Mouse (Mus musculus) lung, embryonic 14.5 days (tissue): Measurements from ENCODE around the gene Gm29797. TPM values are rescaled to one million over a fixed set of nuclear protein-coding genes. Genes with fewer than 3 reads are reported as not detected.

Experiments used
- ATAC-seq: fragments of 200-750 bp; cut with Nextera tagmentation; 2 replicates; pipeline ENCODE4 v1.8.0; 2017; ENCODE audit warnings: mild to moderate bottlenecking, moderate TSS enrichment, moderate library complexity; ENCODE audit not compliant: insufficient read depth
- DNase-seq: peaks from one replicate; pipeline ENCODE4 v3.0.0-alpha.2; 2015
- H3K27ac ChIP-seq: fragments of 300-500 bp; sonication (generic); 2 replicates; pipeline ENCODE4 v1.5.1; 2014; ENCODE audit warnings: low read depth, mild to moderate bottlenecking, moderate library complexity
- H3K27me3 ChIP-seq: fragments of 300-500 bp; sonication (generic); 2 replicates; pipeline ENCODE4 v1.6.1; 2014; ENCODE audit warnings: low read length, control low read depth; ENCODE audit not compliant: insufficient read depth
- H3K36me3 ChIP-seq: fragments of 300-500 bp; sonication (generic); 2 replicates; pipeline ENCODE4 v1.6.1; 2014; ENCODE audit warnings: control low read depth; ENCODE audit not compliant: insufficient read depth
- H3K4me1 ChIP-seq: fragments of 300-500 bp; sonication (generic); 2 replicates; pipeline ENCODE4 v1.6.1; 2014; ENCODE audit warnings: antibody characterized with exemption, control low read depth; ENCODE audit not compliant: insufficient read depth
- H3K4me2 ChIP-seq: fragments of 300-500 bp; sonication (generic); 2 replicates; pipeline ENCODE4 v1.6.1; 2014; ENCODE audit warnings: mild to moderate bottlenecking
- H3K4me3 ChIP-seq: fragments of 300-500 bp; sonication (generic); 2 replicates; pipeline ENCODE4 v1.5.1; 2014; ENCODE audit warnings: low read depth, low read length
- H3K9ac ChIP-seq: fragments of 300-500 bp; sonication (generic); 2 replicates; pipeline ENCODE4 v1.6.1; 2014
- H3K9me3 ChIP-seq: fragments of 300-500 bp; sonication (generic); 2 replicates; pipeline ENCODE4 v1.6.1; 2016; ENCODE audit warnings: low read depth, low read length, control low read depth
- CTCF ChIP-seq: IDR thresholded peaks from 2 replicates; pipeline ENCODE4 v1.5.1; 2016; ENCODE audit warnings: antibody characterized with exemption, low read depth
- WGBS: fragments of 180-500 bp; shearing (Covaris S2); extraction: QIAGEN DNeasy Blood & Tissue Kit; methylation state at CpG from one replicate; pipeline ENCODE4 v1.1.7; 2014; 5-methylcytosine and 5-hydroxymethylcytosine counted together
- polyA plus RNA-seq: library from polyadenylated mRNA; unstranded; fragments of >200 nt; fragmentation: Nextera tagmentation; extraction: Ambion mirVana; gene quantifications from 2 replicates; pipeline ENCODE4 v1.2.1, GENCODE M21; 2014

The Gm29797 gene
- polyA plus RNA-seq, 1 experiment from 2014 or later = not detected

DNA sequence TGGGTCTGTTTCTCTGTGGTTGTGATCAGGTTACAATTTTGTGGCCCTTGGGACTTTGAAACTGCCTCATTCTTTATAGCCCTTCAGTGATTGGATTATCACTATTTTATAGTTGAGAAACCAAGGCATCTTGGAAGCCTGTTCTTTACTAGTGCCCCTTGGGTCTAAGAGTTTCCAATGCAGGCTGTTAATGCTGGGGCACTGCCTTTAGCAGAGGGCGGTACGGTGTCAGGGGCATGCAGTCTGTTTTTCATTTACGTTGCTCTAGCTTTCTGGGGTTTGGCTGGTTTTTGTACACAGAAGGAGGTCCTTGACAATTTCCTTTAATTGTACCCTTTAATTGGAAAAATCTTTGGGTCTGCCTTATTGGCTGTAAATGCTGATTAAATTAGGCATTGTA, 11.2 kb upstream of the Gm29797 start:
- ATAC-seq (no peak), DNase-seq (no peak)
- Histone ChIP-seq H3K9ac (no peak overlapping the region), H3K27ac (no peak overlapping the region), H3K4me3 (no peak overlapping the region), H3K4me1 (no peaks in the 10 kb centered on the region), H3K36me3 (peaks cover 94% of the 10 kb centered on the region), H3K9me3 (no peaks in the 10 kb centered on the region), H3K4me2 (no peak overlapping the region), H3K27me3 (no peaks in the 10 kb centered on the region)
- TF ChIP-seq CTCF = no peak
- WGBS = 87% methylated on average over 3 of the region's 3 CpGs

DNA sequence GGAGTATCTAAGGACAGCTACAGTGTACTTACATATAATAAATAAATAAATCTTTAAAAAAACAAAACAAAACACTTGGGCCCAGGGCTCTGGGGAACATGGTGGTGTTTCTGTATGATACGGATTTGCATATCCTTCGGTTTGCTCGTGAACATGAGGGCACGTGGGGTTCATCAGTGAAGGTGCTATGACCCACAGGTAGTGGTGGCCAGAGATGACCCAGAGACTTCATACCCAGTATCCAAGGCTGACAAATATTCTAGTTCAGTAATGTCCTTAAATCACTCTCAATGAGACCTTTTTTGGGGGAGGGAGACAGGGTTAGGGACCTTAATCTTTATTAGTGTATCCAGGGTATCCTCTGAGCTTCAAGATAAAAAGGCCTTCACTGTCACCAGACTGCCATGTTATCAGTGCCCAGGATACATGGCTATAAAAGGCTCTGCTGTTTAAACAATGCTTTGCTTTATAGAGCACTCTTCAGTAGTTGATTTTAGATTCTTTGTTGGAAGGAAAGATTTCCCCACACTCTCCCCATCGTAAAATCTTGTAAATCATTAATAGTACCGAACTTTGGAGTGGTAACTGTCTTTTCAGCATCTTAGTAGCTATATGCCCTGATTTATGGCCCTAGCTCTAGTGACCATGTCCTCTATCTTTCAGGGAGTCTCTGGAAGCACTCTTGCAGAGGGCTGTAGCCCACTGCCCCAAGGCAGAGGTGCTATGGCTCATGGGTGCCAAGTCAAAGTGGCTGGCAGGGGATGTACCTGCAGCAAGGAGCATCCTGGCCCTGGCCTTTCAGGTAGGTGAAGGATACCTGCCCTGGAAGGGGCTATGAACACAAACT, 10.0 kb upstream of the Gm29797 start:
- Histone ChIP-seq H3K4me2 (no peak overlapping the region), H3K27ac (no peak overlapping the region), H3K4me1 (no peaks in the 10 kb centered on the region), H3K36me3 (peaks cover 90% of the 10 kb centered on the region), H3K4me3 (no peak overlapping the region), H3K9ac (no peak overlapping the region), H3K27me3 (no peaks in the 10 kb centered on the region), H3K9me3 (no peaks in the 10 kb centered on the region)
- no peak for TF ChIP-seq CTCF
- WGBS = 91% methylated on average over 6 of the region's 6 CpGs
- no peak for ATAC-seq
- no peak for DNase-seq

DNA sequence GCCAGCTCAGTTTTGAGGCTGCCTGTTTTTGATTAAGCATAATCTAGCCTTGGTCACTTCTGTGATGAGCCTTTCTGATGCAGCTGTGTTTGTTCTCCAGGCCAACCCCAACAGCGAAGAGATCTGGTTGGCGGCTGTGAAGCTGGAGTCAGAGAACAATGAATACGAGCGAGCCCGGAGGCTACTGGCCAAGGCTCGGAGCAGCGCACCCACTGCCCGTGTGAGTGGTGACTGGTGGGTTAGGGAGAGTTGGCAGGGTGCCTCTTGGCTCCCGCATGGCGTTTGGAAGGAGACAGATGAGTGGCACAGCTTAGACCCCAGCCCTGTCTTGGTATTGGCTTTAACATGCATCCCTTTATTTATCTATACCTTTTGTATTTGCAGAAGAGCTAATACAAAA, 7.9 kb upstream of the Gm29797 start:
- TF ChIP-seq CTCF = no peak
- H3K36me3 ChIP-seq = peaks cover 92% of the 10 kb centered on the region
- 91% methylated on average over 10 of the region's 10 CpGs for WGBS
- no peak for ATAC-seq
- no peak overlapping the region for H3K27ac ChIP-seq
- no peak overlapping the region for H3K9ac ChIP-seq
- H3K27me3 ChIP-seq = no peaks in the 10 kb centered on the region
- H3K4me1 ChIP-seq = no peaks in the 10 kb centered on the region
- no peak overlapping the region for H3K4me3 ChIP-seq
- no peaks in the 10 kb centered on the region for H3K9me3 ChIP-seq
- DNase-seq = no peak
- no peak overlapping the region for H3K4me2 ChIP-seq

DNA sequence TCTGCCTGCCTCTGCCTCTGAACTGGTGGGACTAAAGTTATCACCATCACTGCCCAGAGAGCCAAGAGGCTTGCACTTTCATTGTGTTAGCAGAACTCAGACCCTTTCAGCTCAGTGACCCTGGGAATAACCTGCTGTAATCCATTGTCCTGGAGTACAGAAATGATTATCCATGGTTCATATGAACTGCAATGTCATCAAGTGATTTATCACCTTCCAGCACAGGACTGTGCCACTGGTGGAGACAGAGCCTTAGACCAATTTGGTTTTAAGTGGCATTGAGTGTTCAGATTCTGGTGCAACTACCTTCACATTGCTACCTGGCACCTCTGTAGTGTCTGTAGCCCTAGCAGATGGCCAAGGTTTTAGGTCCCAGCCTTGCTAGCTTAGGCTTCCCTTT, 3.8 kb upstream of the Gm29797 start:
- no peak overlapping the region for H3K4me2 ChIP-seq
- no peak overlapping the region for H3K27ac ChIP-seq
- no peak for TF ChIP-seq CTCF
- ATAC-seq (no peak), DNase-seq (no peak)
- no peaks in the 10 kb centered on the region for H3K27me3 ChIP-seq
- no peak overlapping the region for H3K4me3 ChIP-seq
- peaks cover 90% of the 10 kb centered on the region for H3K36me3 ChIP-seq
- H3K9me3 ChIP-seq = no peaks in the 10 kb centered on the region
- no peaks in the 10 kb centered on the region for H3K4me1 ChIP-seq
- H3K9ac ChIP-seq = no peak overlapping the region

DNA sequence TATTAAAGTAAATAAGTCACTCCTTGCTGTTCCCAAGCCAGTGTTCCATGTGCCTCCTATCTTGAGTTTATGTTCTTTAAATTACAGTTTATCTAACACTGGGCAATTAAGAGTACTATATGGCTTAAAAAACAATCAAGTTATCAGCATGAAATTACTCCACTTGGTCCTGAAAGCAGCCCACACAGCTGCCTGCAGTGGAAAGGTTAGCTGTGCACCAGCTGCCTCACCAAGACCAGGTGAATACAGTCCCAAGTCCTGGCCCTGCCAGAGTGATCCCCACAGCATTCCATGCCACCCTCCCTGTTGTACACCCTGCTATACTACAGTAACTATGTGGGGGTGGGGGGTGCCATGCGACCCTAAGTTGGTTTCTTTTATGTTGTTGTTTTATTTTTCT, 3.3 kb upstream of the Gm29797 start:
- 88% methylated on average over 1 of the region's 1 CpGs for WGBS
- peaks cover 87% of the 10 kb centered on the region for H3K36me3 ChIP-seq
- ATAC-seq = no peak

DNA sequence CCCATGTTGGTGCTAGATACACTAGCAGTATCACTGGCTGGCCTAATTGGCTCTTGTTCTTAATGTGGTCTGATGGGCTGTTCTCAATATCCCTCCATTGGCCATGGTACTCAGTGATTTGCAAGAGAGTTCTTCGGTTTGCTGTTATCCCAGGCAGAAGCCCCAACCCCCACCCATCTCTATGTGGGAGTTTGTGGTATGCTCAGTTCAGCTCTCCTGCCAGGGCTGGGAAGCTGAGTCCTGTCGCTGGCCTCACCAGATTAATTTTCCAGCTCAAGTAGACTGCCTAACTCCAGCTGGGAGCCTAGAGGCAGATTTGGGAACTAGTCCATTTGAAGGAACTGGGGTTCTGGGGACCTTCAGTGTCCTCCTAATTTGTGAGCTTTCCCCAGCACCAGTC, 607 bp downstream of the Gm29797 start:
- Histone ChIP-seq H3K4me3 (no peak overlapping the region), H3K9me3 (no peaks in the 10 kb centered on the region), H3K27me3 (no peaks in the 10 kb centered on the region), H3K9ac (no peak overlapping the region), H3K4me2 (no peak overlapping the region), H3K27ac (no peak overlapping the region), H3K4me1 (no peaks in the 10 kb centered on the region), H3K36me3 (peaks cover 53% of the 10 kb centered on the region)
- TF ChIP-seq CTCF = no peak
- no peak for ATAC-seq
- 64% methylated on average over 2 of the region's 2 CpGs for whole genome bisulfite sequencing
- no peak for DNase-seq

More for the DNA sequence above, 3.3 kb upstream of the Gm29797 start:
- H3K27ac ChIP-seq = no peak overlapping the region
- no peaks in the 10 kb centered on the region for H3K27me3 ChIP-seq
- no peaks in the 10 kb centered on the region for H3K4me1 ChIP-seq
- H3K9ac ChIP-seq = no peak overlapping the region
- no peak for TF ChIP-seq CTCF
- no peak overlapping the region for H3K4me3 ChIP-seq
- H3K9me3 ChIP-seq = no peaks in the 10 kb centered on the region
- no peak for DNase-seq
- H3K4me2 ChIP-seq = no peak overlapping the region

DNA sequence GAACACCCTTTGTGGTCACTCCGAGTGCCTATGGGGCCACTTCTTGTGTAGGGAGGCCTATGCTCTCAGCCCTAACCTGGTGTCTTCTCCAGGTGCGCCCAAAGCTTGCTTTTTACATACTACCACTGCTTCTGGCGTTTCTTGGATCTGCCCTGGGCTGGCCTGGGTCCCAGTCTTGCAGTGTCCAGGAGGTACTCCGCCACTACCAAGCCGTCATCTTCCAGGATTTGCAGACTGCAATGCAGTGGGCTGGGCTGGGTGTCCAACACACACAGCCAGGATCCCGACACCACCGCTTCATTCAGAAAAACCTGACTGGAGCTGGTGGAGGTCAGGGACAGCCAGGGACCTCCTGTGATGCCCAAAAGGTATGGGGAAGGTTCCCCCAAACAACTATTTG, 1.7 kb downstream of the Gm29797 start:
- H3K4me3 ChIP-seq = no peak overlapping the region
- H3K9me3 ChIP-seq = no peaks in the 10 kb centered on the region
- H3K4me1 ChIP-seq = no peaks in the 10 kb centered on the region
- H3K27me3 ChIP-seq = no peaks in the 10 kb centered on the region
- H3K4me2 ChIP-seq = no peak overlapping the region
- ATAC-seq (no peak), DNase-seq (no peak)
- TF ChIP-seq CTCF = no peak
- H3K36me3 ChIP-seq = peaks cover 42% of the 10 kb centered on the region
- H3K9ac ChIP-seq = no peak overlapping the region
- H3K27ac ChIP-seq = no peak overlapping the region
- 78% methylated on average over 7 of the region's 7 CpGs for WGBS
